Mouse (Mus musculus) hindbrain, embryonic 10.5 days (tissue): ENCODE results near the gene Gm9. TPM values are rescaled to one million over a fixed set of nuclear protein-coding genes. Genes with fewer than 3 reads are reported as not detected.

Experiments
- polyA plus RNA-seq: library from polyadenylated mRNA; unstranded; fragments of >200 nt; fragmentation: Nextera tagmentation; extraction: Ambion mirVana; gene quantifications from 2 replicates; pipeline ENCODE4 v1.2.1, GENCODE M21; 2016

Gm9 gene
- polyA plus RNA-seq, 1 experiment from 2014 or later, result not detected

Other genes with a start within 250 kb of the Gm9 start
- gene Sept6, start 219.2 kb downstream of the Gm9 start, polyA plus RNA-seq, result 37.5 and 46.3 TPM in 2 replicates
- not detected in 2 replicates for gene Sowahd, start 162.2 kb downstream of the Gm9 start, polyA plus RNA-seq
- 405 and 454 TPM in 2 replicates for gene Rpl39, start 125.6 kb downstream of the Gm9 start, polyA plus RNA-seq
- 13.0 and 18.5 TPM in 2 replicates for gene Upf3b, start 100.7 kb downstream of the Gm9 start, polyA plus RNA-seq
- 15.6 and 19.4 TPM in 2 replicates for gene Nkap, start 84.2 kb downstream of the Gm9 start, polyA plus RNA-seq
- gene Akap14, start 42.2 kb downstream of the Gm9 start, polyA plus RNA-seq, result 0.17 and 0.35 TPM in 2 replicates
- gene Ndufa1, start 19.9 kb downstream of the Gm9 start, polyA plus RNA-seq, result 415 and 490 TPM in 2 replicates
- 13.4 and 15.0 TPM in 2 replicates for gene Rnf113a1, start 19.8 kb downstream of the Gm9 start, polyA plus RNA-seq
- gene Rhox1, start 11.2 kb upstream of the Gm9 start, polyA plus RNA-seq, result not detected in 2 replicates
- gene Rhox2a, start 33.9 kb upstream of the Gm9 start, polyA plus RNA-seq, result 0.58 TPM in 2 replicates
- not detected in 2 replicates for gene Rhox3a, start 38.9 kb upstream of the Gm9 start, polyA plus RNA-seq
- gene Rhox4a, start 54.3 kb upstream of the Gm9 start, polyA plus RNA-seq, result 0.10 and 0.17 TPM in 2 replicates
- not detected in 2 replicates for gene Rhox3a2, start 169.0 kb upstream of the Gm9 start, polyA plus RNA-seq
- 0.75 and 2.0 TPM in 2 replicates for gene Rhox4a2, start 179.8 kb upstream of the Gm9 start, polyA plus RNA-seq
- gene Rhox2b, start 201.0 kb upstream of the Gm9 start, polyA plus RNA-seq, result not detected in 2 replicates
- gene Rhox4b, start 221.5 kb upstream of the Gm9 start, polyA plus RNA-seq, result 0.88 and 1.1 TPM in 2 replicates
- 0.27 and 1.7 TPM in 2 replicates for gene Rhox2c, start 242.6 kb upstream of the Gm9 start, polyA plus RNA-seq
- gene Rhox3c, start 247.5 kb upstream of the Gm9 start, polyA plus RNA-seq, result not detected in 2 replicates